Mouse (Mus musculus) lung, postnatal 0 days (tissue): ENCODE measurements around the gene Ltc4s. TPM values are rescaled to one million over a fixed set of nuclear protein-coding genes. Genes with fewer than 3 reads are reported as not detected.

ENCODE experiments used
- ATAC-seq: fragments of 200-750 bp; cut with Nextera tagmentation; 2 replicates; pipeline ENCODE4 v1.8.0; 2017; ENCODE audit warnings: moderate library complexity
- DNase-seq: peaks from one replicate; pipeline ENCODE4 v3.0.0-alpha.2; 2016; ENCODE audit warnings: low spot score
- H3K27ac ChIP-seq: fragments of 300-500 bp; sonication (generic); 2 replicates; pipeline ENCODE4 v1.5.1; 2014; ENCODE audit warnings: antibody characterized with exemption, mild to moderate bottlenecking, low read length, mixed read lengths
- H3K27me3 ChIP-seq: fragments of 300-500 bp; sonication (generic); replicated peaks from 2 replicates; pipeline ENCODE4 v1.6.1; 2014; ENCODE audit warnings: low read length, mixed read lengths; ENCODE audit not compliant: insufficient read depth
- H3K36me3 ChIP-seq: fragments of 300-500 bp; sonication (generic); 2 replicates; pipeline ENCODE4 v1.6.1; 2014; ENCODE audit warnings: low read length, mixed read lengths; ENCODE audit not compliant: insufficient read depth
- H3K4me1 ChIP-seq: fragments of 300-500 bp; sonication (generic); 2 replicates; pipeline ENCODE4 v1.6.1; 2014; ENCODE audit warnings: antibody characterized with exemption, low read depth, low read length, mixed read lengths; ENCODE audit not compliant: insufficient read depth
- H3K4me2 ChIP-seq: fragments of 300-500 bp; sonication (generic); replicated peaks from 2 replicates; pipeline ENCODE4 v1.6.1; 2014; ENCODE audit warnings: low read depth, mild to moderate bottlenecking, low read length, moderate library complexity, mixed read lengths
- H3K4me3 ChIP-seq: fragments of 300-500 bp; sonication (generic); 2 replicates; pipeline ENCODE4 v1.5.1; 2014; ENCODE audit warnings: low read depth, low read length
- H3K9ac ChIP-seq: fragments of 300-500 bp; sonication (generic); replicated peaks from 2 replicates; pipeline ENCODE4 v1.6.1; 2014; ENCODE audit warnings: low read depth, mild to moderate bottlenecking
- H3K9me3 ChIP-seq: fragments of 300-500 bp; sonication (generic); 2 replicates; pipeline ENCODE4 v1.6.1; 2016; ENCODE audit warnings: low read length, mixed read lengths
- CTCF ChIP-seq: IDR thresholded peaks from 2 replicates; pipeline ENCODE4 v1.5.1; 2016; ENCODE audit warnings: antibody characterized with exemption, mild to moderate bottlenecking
- EP300 ChIP-seq: IDR thresholded peaks from 2 replicates; pipeline ENCODE4 v1.6.1; 2016; ENCODE audit warnings: antibody characterized with exemption, mild to moderate bottlenecking, control low read depth
- WGBS: fragments of 180-500 bp; shearing (Covaris S2); extraction: QIAGEN DNeasy Blood & Tissue Kit; methylation state at CpG from one replicate; pipeline ENCODE4 v1.1.7; 2014; 5-methylcytosine and 5-hydroxymethylcytosine counted together
- polyA plus RNA-seq: library from polyadenylated mRNA; unstranded; fragments of >200 nt; fragmentation: Nextera tagmentation; extraction: Ambion mirVana; gene quantifications from 2 replicates; pipeline ENCODE4 v1.2.1, GENCODE M21; 2015

Gene Ltc4s
- polyA plus RNA-seq, 1 experiment from 2014 or later, result 21.9 TPM

GRCm38 (mm10) chr11:50227736-50228135, 10.7 kb downstream of the Ltc4s start:
- peaks cover 29% of the 10 kb centered on the region; the same call in 1 of the 2 replicates for H3K4me1 ChIP-seq
- TF ChIP-seq CTCF (no peak), EP300 (no peak)
- no peak overlapping the region for H3K9ac ChIP-seq
- 68% methylated on average over 4 of the region's 4 CpGs for WGBS
- H3K4me2 ChIP-seq, result 0 out of 2 replicates have a peak overlapping the region, but pooled peaks have one; percentile 8
- H3K27me3 ChIP-seq, result no peaks in the 10 kb centered on the region
- peaks cover 14% of the 10 kb centered on the region; the same call in 1 of the 2 replicates for H3K36me3 ChIP-seq
- no peak overlapping the region for H3K4me3 ChIP-seq
- H3K9me3 ChIP-seq, result no peaks in the 10 kb centered on the region
- H3K27ac ChIP-seq, result 0 out of 2 replicates have a peak overlapping the region, but pooled peaks have one; percentile 10
- DNase-seq, result no peak
- no peak for ATAC-seq

DNA sequence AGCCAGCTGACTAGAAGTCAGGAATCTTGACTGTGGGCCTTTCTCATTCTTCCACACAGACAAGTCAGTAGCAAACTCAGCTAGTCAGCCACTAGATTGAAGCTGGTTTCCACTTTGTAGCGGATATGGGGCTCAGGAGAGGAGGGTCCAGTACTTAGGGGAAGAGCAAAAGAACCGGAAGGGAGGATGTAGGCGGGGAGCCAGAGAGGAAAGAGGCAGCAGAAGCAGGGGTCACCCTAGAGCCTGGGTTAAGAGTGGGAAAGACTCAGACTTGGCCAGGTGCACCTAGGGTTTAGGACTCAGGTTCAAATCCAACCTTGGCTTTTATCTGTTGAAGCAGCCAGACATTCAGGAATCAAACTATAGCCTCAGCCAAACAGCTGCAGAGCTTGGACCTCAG, 11.2 kb downstream of the Ltc4s start:
- H3K27me3 ChIP-seq, result no peaks in the 10 kb centered on the region
- WGBS, result 56% methylated on average over 3 of the region's 3 CpGs

GRCm38 (mm10) chr11:50226406-50226805, 12.0 kb downstream of the Ltc4s start:
- Histone ChIP-seq H3K9me3 (no peaks in the 10 kb centered on the region), H3K36me3 (0 out of 2 replicates have a peak, but pooled peaks cover under 1% of the 10 kb centered on the region), H3K4me1 (peaks cover 29% of the 10 kb centered on the region; the same call in 1 of the 2 replicates), H3K27ac (peak overlapping the region; percentile 81), H3K27me3 (no peaks in the 10 kb centered on the region), H3K4me2 (peak overlapping the region; percentile 99), H3K9ac (peak overlapping the region; percentile 91; the same call in 1 of the 2 replicates), H3K4me3 (peak overlapping the region; percentile 71)
- 25% methylated on average over 2 of the region's 2 CpGs for WGBS
- DNase-seq, result no peak
- TF ChIP-seq EP300 (no peak), CTCF (no peak)
- ATAC-seq, result no peak

More for the DNA sequence above, 11.2 kb downstream of the Ltc4s start:
- Histone ChIP-seq H3K27ac (peak overlapping the region; percentile 81), H3K4me1 (peaks cover 29% of the 10 kb centered on the region; the same call in 1 of the 2 replicates), H3K9me3 (no peaks in the 10 kb centered on the region), H3K36me3 (0 out of 2 replicates have a peak, but pooled peaks cover 9% of the 10 kb centered on the region), H3K4me2 (peak overlapping the region; percentile 99), H3K4me3 (no peak overlapping the region), H3K9ac (no peak overlapping the region)
- peak; percentile 48 for DNase-seq
- no peak for TF ChIP-seq EP300
- no peak for TF ChIP-seq CTCF
- no peak for ATAC-seq

DNA sequence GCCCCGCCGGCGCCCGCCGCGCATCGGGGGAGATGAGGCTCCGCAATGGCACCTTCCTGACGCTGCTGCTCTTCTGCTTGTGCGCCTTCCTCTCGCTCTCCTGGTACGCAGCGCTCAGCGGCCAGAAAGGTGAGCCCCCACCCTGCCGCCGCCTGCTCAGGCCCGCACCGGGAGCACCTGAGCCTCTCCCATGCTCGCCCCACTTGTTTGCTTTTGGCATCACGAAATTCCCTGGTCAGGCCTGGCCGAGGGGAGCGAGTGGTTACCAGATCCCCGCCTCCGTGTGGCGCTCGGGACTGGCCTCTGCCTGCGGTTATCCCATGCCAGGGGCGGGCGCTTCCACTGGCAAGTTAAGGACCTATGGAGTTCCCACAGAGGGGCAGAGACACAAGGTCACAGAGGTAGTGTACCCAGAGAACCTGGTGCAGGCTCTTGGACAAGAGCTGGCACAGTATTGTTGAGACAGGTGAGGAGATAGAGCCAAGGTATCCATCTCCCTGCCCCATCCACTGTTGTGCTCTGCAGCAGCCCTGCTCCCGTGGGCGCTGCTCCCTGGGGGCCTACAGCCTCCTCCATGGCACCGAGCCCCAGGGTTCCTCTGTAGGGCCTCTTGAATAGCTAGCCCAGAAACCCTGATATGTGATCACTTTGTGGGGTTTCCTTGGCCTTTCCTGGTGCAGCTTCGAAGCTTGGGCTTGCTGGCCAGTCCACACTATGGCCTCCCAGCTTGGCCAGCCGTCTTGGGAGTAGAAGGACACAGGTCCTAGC, 12.6 kb downstream of the Ltc4s start:
- DNase-seq (peak; percentile 59), ATAC-seq (peak; percentile 32)
- H3K27ac ChIP-seq, result peak overlapping the region; percentile 81
- peaks cover 29% of the 10 kb centered on the region; the same call in 1 of the 2 replicates for H3K4me1 ChIP-seq
- H3K4me3 ChIP-seq, result peak overlapping the region; percentile 71
- 4% methylated on average over 27 of the region's 34 CpGs for WGBS
- H3K9me3 ChIP-seq, result no peaks in the 10 kb centered on the region
- H3K27me3 ChIP-seq, result no peaks in the 10 kb centered on the region
- peak overlapping the region; percentile 91 for H3K9ac ChIP-seq
- H3K4me2 ChIP-seq, result peak overlapping the region; percentile 99
- TF ChIP-seq EP300 (no peak), CTCF (no peak)
- no peaks in the 10 kb centered on the region for H3K36me3 ChIP-seq

DNA sequence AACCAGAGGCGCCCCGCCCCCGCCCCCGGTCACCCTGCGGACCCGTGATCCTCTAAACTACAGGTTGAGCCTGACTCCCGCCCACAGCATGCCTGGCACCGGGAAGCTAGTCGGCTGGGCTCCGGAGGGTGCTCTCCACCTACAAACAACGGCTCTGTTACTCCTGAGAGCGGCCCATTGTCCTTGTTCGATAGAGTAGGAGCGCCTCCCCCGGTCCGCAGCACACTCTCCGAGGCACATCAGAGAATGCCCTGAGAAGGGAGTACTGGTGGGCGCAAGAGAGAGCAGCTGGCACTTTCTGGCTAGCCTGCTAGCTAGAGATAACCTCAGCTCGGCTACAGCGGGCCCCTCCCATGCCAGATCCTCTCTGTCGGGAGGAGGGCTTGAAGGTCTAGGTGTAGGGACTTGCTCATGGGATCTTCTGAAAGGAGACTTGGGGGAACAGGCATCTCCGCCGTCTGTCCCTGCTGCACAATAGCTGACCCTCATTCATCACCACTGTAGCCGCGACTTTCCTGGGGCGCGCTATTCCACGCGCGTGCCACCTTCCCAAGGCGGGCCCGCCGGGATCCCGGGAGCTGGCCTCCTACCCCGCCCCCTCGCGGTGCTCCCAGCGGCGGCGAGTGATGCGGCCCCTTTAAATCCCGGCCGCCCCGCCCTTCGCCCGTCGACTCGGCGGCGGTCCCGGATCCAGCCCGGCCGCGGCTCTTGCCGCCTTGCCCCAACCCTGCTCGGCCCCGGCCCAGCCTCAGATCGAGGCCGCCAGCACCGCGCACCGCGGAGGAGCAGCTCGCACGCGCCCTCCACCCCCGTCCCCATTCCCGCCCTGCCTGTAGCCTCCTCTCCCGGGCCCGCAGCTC, 13.5 kb downstream of the Ltc4s start:
- Histone ChIP-seq H3K36me3 (no peaks in the 10 kb centered on the region), H3K27me3 (no peaks in the 10 kb centered on the region), H3K4me2 (peak overlapping the region; percentile 99), H3K27ac (peak overlapping the region; percentile 81), H3K4me3 (peak overlapping the region; percentile 71), H3K9me3 (no peaks in the 10 kb centered on the region), H3K4me1 (peaks cover 23% of the 10 kb centered on the region; the same call in 1 of the 2 replicates), H3K9ac (peak overlapping the region; percentile 91)
- peak; percentile 88 for ATAC-seq
- WGBS, result under 1% methylated on average over 63 of the region's 70 CpGs
- no peak for TF ChIP-seq EP300
- TF ChIP-seq CTCF, result peak; percentile 49
- peak; percentile 92 for DNase-seq
